Mouse (Mus musculus) neural tube, embryonic 15.5 days (tissue): ENCODE measurements at regions not wholly inside any gene's neighbourhood (a gene's known extent, or its start where the extent isn't known, plus 50 kb on each side); places are given as distances from the start of the nearest gene placed in this dataset.

ENCODE experiments used
- ATAC-seq: fragments of 200-750 bp; cut with Nextera tagmentation; 2 replicates; pipeline ENCODE4 v1.8.0; 2017; ENCODE audit warnings: mild to moderate bottlenecking, moderate TSS enrichment, moderate library complexity; ENCODE audit not compliant: low FRiP score
- H3K27ac ChIP-seq: fragments of 300-500 bp; sonication (generic); replicated peaks from 2 replicates; pipeline ENCODE4 v1.5.1; 2015; ENCODE audit warnings: mild to moderate bottlenecking, inconsistent platforms
- H3K27me3 ChIP-seq: fragments of 300-500 bp; sonication (generic); replicated peaks from 2 replicates; pipeline ENCODE4 v1.6.1; 2015; ENCODE audit warnings: inconsistent platforms
- H3K36me3 ChIP-seq: fragments of 300-500 bp; sonication (generic); 2 replicates; pipeline ENCODE4 v1.6.1; 2015; ENCODE audit warnings: inconsistent platforms
- H3K4me1 ChIP-seq: fragments of 300-500 bp; sonication (generic); 2 replicates; pipeline ENCODE4 v1.6.1; 2015; ENCODE audit warnings: inconsistent platforms
- H3K4me2 ChIP-seq: fragments of 300-500 bp; sonication (generic); 2 replicates; pipeline ENCODE4 v1.6.1; 2015; ENCODE audit warnings: inconsistent platforms, mild to moderate bottlenecking, moderate library complexity
- H3K4me3 ChIP-seq: fragments of 300-500 bp; sonication (generic); replicated peaks from 2 replicates; pipeline ENCODE4 v1.5.1; 2015; ENCODE audit warnings: mild to moderate bottlenecking, inconsistent platforms
- H3K9ac ChIP-seq: fragments of 300-500 bp; sonication (generic); replicated peaks from 2 replicates; pipeline ENCODE4 v1.6.1; 2015; ENCODE audit warnings: mild to moderate bottlenecking, inconsistent platforms
- H3K9me3 ChIP-seq: fragments of 300-500 bp; sonication (generic); replicated peaks from 2 replicates; pipeline ENCODE4 v1.6.1; 2016; ENCODE audit warnings: inconsistent platforms
- WGBS: fragments of 180-500 bp; shearing (Covaris S2); methylation state at CpG from one replicate; pipeline ENCODE4 v1.1.7; 2015; ENCODE audit warnings: mixed read lengths; 5-methylcytosine and 5-hydroxymethylcytosine counted together

- WGBS = 96% methylated on average over 1 of the region's 1 CpGs
- Histone ChIP-seq H3K27ac (no peak overlapping the region), H3K27me3 (no peaks in the 10 kb centered on the region), H3K4me3 (no peak overlapping the region), H3K4me1 (peaks cover 15% of the 10 kb centered on the region), H3K9ac (no peak overlapping the region), H3K4me2 (no peak overlapping the region), H3K9me3 (no peaks in the 10 kb centered on the region), H3K36me3 (no peaks in the 10 kb centered on the region)
- no peak for ATAC-seq
Observed at GRCm38 (mm10) chr12:52439241-52439640, 64.5 kb upstream of the Arhgap5 start.

- Histone ChIP-seq H3K27ac (no peak overlapping the region), H3K4me3 (no peak overlapping the region), H3K27me3 (no peaks in the 10 kb centered on the region), H3K4me2 (no peak overlapping the region), H3K36me3 (no peaks in the 10 kb centered on the region), H3K9me3 (no peaks in the 10 kb centered on the region), H3K9ac (no peak overlapping the region), H3K4me1 (0 out of 2 replicates have a peak, but pooled peaks cover 2% of the 10 kb centered on the region)
- no peak for ATAC-seq
- WGBS = 80% methylated on average over 7 of the region's 7 CpGs
Observed at GRCm38 (mm10) chr12:52440868-52441365, 62.9 kb upstream of the Arhgap5 start.

GRCm38 (mm10) chr12:52442337-52442736 is 61.4 kb upstream of the Arhgap5 start:
- ATAC-seq = no peak
- no peaks in the 10 kb centered on the region for H3K4me1 ChIP-seq
- no peaks in the 10 kb centered on the region for H3K9me3 ChIP-seq
- no peaks in the 10 kb centered on the region for H3K36me3 ChIP-seq
- no peak overlapping the region for H3K4me2 ChIP-seq
- no peak overlapping the region for H3K27ac ChIP-seq
- H3K9ac ChIP-seq = no peak overlapping the region
- 81% methylated on average over 5 of the region's 5 CpGs for WGBS
- H3K4me3 ChIP-seq = no peak overlapping the region
- H3K27me3 ChIP-seq = no peaks in the 10 kb centered on the region

GRCm38 (mm10) chr12:52445731-52446130 is 58.0 kb upstream of the Arhgap5 start:
- H3K27ac ChIP-seq = no peak overlapping the region
- no peak overlapping the region for H3K9ac ChIP-seq
- ATAC-seq = no peak
- no peak overlapping the region for H3K4me2 ChIP-seq
- no peak overlapping the region for H3K4me3 ChIP-seq
- WGBS = 59% methylated on average over 2 of the region's 2 CpGs
- H3K36me3 ChIP-seq = no peaks in the 10 kb centered on the region
- no peaks in the 10 kb centered on the region for H3K9me3 ChIP-seq
- H3K27me3 ChIP-seq = no peaks in the 10 kb centered on the region
- no peaks in the 10 kb centered on the region for H3K4me1 ChIP-seq

GRCm38 (mm10) chr12:52446501-52446900 is 57.3 kb upstream of the Arhgap5 start:
- 83% methylated on average over 7 of the region's 7 CpGs for WGBS
- Histone ChIP-seq H3K9ac (no peak overlapping the region), H3K4me1 (no peaks in the 10 kb centered on the region), H3K27ac (no peak overlapping the region), H3K9me3 (no peaks in the 10 kb centered on the region), H3K27me3 (no peaks in the 10 kb centered on the region), H3K36me3 (no peaks in the 10 kb centered on the region), H3K4me2 (no peak overlapping the region), H3K4me3 (no peak overlapping the region)
- no peak for ATAC-seq

GRCm38 (mm10) chr12:52447482-52447881 is 56.3 kb upstream of the Arhgap5 start:
- Histone ChIP-seq H3K36me3 (no peaks in the 10 kb centered on the region), H3K9me3 (no peaks in the 10 kb centered on the region), H3K27me3 (no peaks in the 10 kb centered on the region), H3K4me1 (no peaks in the 10 kb centered on the region), H3K9ac (no peak overlapping the region), H3K27ac (no peak overlapping the region), H3K4me3 (no peak overlapping the region), H3K4me2 (no peak overlapping the region)
- ATAC-seq = no peak
- WGBS = 74% methylated on average over 5 of the region's 5 CpGs

GRCm38 (mm10) chr12:52448218-52448617 is 55.6 kb upstream of the Arhgap5 start:
- Histone ChIP-seq H3K9ac (no peak overlapping the region), H3K27ac (no peak overlapping the region), H3K4me1 (no peaks in the 10 kb centered on the region), H3K36me3 (no peaks in the 10 kb centered on the region), H3K4me2 (no peak overlapping the region), H3K27me3 (no peaks in the 10 kb centered on the region), H3K9me3 (no peaks in the 10 kb centered on the region), H3K4me3 (no peak overlapping the region)
- ATAC-seq = no peak
- 54% methylated on average over 1 of the region's 1 CpGs for WGBS

GRCm38 (mm10) chr12:52453890-52454289 is 49.9 kb upstream of the Arhgap5 start:
- no peak for ATAC-seq
- 0 out of 2 replicates have a peak, but pooled peaks cover 4% of the 10 kb centered on the region for H3K9me3 ChIP-seq
- H3K27me3 ChIP-seq = no peaks in the 10 kb centered on the region
- no peaks in the 10 kb centered on the region for H3K4me1 ChIP-seq
- H3K27ac ChIP-seq = no peak overlapping the region
- H3K4me3 ChIP-seq = no peak overlapping the region
- H3K36me3 ChIP-seq = no peaks in the 10 kb centered on the region
- no peak overlapping the region for H3K4me2 ChIP-seq
- 94% methylated on average over 5 of the region's 5 CpGs for WGBS
- no peak overlapping the region for H3K9ac ChIP-seq
